Mouse (Mus musculus) CD4-positive naive resting alpha-beta T cell, adult 57 days (primary cell): ENCODE measurements around the gene Hacd2. TPM values are rescaled to one million over a fixed set of nuclear protein-coding genes. Genes with fewer than 3 reads are reported as not detected.

Experiments used
- total RNA-seq: library from RNA; stranded (reverse); gene quantifications from one replicate; pipeline ENCODE4 v1.2.4, GENCODE M21; 2023

Gene Hacd2
- total RNA-seq: 11.3 TPM

GRCm38 (mm10) chr16:35022242-35023137 lies at the start of gene Hacd2:
TSS of gene Hacd2 (plus strand) at chr16:35022428.

GRCm38 (mm10) chr16:35154641-35155390 lies 132.6 kb downstream of the Hacd2 start, which contains the start of gene Adcy5:
TSS of gene Adcy5 (plus strand) at chr16:35154877.

Other genes starting within 250 kb of the Hacd2 start
- gene Adcy5, start 132.4 kb downstream of the Hacd2 start, total RNA-seq: not detected